Mouse (Mus musculus) liver, embryonic 15.5 days (tissue): Measurements from ENCODE around the gene Nptxr. TPM values are rescaled to one million over a fixed set of nuclear protein-coding genes. Genes with fewer than 3 reads are reported as not detected.

Source experiments
- ATAC-seq: fragments of 200-750 bp; cut with Nextera tagmentation; 2 replicates; pipeline ENCODE4 v1.8.0; 2017; ENCODE audit warnings: moderate number of reproducible peaks, mild to moderate bottlenecking, moderate library complexity; ENCODE audit not compliant: insufficient read depth
- H3K27ac ChIP-seq: fragments of 300-500 bp; sonication (generic); replicated peaks from 2 replicates; pipeline ENCODE4 v1.5.1; 2015; ENCODE audit warnings: mild to moderate bottlenecking, inconsistent platforms
- H3K27me3 ChIP-seq: fragments of 300-500 bp; sonication (generic); 2 replicates; pipeline ENCODE4 v1.6.1; 2015; ENCODE audit warnings: mild to moderate bottlenecking, inconsistent platforms
- H3K36me3 ChIP-seq: fragments of 300-500 bp; sonication (generic); replicated peaks from 2 replicates; pipeline ENCODE4 v1.6.1; 2015; ENCODE audit warnings: moderate library complexity, mild to moderate bottlenecking, inconsistent platforms
- H3K4me1 ChIP-seq: fragments of 300-500 bp; sonication (generic); replicated peaks from 2 replicates; pipeline ENCODE4 v1.6.1; 2015; ENCODE audit warnings: inconsistent platforms
- H3K4me2 ChIP-seq: fragments of 300-500 bp; sonication (generic); 2 replicates; pipeline ENCODE4 v1.6.1; 2015; ENCODE audit warnings: moderate library complexity, mild to moderate bottlenecking, inconsistent platforms
- H3K4me3 ChIP-seq: fragments of 300-500 bp; sonication (generic); replicated peaks from 2 replicates; pipeline ENCODE4 v1.5.1; 2015; ENCODE audit warnings: mild to moderate bottlenecking, inconsistent platforms
- H3K9ac ChIP-seq: fragments of 300-500 bp; sonication (generic); 2 replicates; pipeline ENCODE4 v1.6.1; 2015; ENCODE audit warnings: moderate library complexity, mild to moderate bottlenecking, inconsistent platforms
- H3K9me3 ChIP-seq: fragments of 300-500 bp; sonication (generic); replicated peaks from 2 replicates; pipeline ENCODE4 v1.6.1; 2016; ENCODE audit warnings: inconsistent platforms
- WGBS: fragments of 180-500 bp; shearing (Covaris S2); methylation state at CpG from one replicate; pipeline ENCODE4 v1.1.7; 2015; ENCODE audit warnings: mixed read lengths; ENCODE audit not compliant: insufficient replicate concordance; 5-methylcytosine and 5-hydroxymethylcytosine counted together
- polyA plus RNA-seq: library from polyadenylated mRNA; unstranded; fragments of >200 nt; fragmentation: Nextera tagmentation; extraction: Ambion mirVana; gene quantifications from 2 replicates; pipeline ENCODE4 v1.2.1, GENCODE M21; 2015

Gene Nptxr
- polyA plus RNA-seq, 1 experiment from 2014 or later: 0.08 TPM

DNA sequence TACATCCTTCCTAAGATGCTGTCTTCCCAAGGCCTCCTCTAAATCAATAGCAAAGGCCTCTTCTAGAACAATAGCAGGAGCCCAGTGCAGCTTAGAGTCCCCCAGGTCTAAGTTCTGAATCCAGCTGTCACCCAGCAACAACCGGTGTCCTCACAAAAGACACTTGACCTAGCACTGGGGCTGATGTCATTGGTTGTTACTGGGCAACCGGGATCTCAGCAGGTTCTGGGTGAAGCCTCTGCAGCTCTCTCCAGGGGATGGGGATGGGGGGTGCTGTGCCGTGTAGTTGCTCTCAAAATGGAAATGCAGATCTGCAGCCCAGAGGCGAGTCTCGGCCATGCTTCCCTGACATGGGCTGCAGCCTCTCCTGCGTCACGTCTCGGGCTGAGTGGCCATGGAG lies 16.8 kb downstream of the Nptxr start:
- Histone ChIP-seq H3K27me3 (peaks cover 37% of the 10 kb centered on the region), H3K4me2 (no peak overlapping the region), H3K4me3 (no peak overlapping the region), H3K9me3 (no peaks in the 10 kb centered on the region), H3K27ac (no peak overlapping the region), H3K36me3 (no peaks in the 10 kb centered on the region), H3K9ac (no peak overlapping the region), H3K4me1 (no peaks in the 10 kb centered on the region)
- WGBS: 48% methylated on average over 8 of the region's 8 CpGs
- no peak for ATAC-seq

- H3K4me2 ChIP-seq: no peak overlapping the region
- H3K36me3 ChIP-seq: no peaks in the 10 kb centered on the region
- H3K27ac ChIP-seq: no peak overlapping the region
- H3K9me3 ChIP-seq: no peaks in the 10 kb centered on the region
- 31% methylated on average over 1 of the region's 1 CpGs for WGBS
- no peaks in the 10 kb centered on the region for H3K4me1 ChIP-seq
- no peak for ATAC-seq
- H3K4me3 ChIP-seq: no peak overlapping the region
- H3K9ac ChIP-seq: no peak overlapping the region
- peaks cover 15% of the 10 kb centered on the region for H3K27me3 ChIP-seq
Measured at GRCm38 (mm10) chr15:79785056-79785455, 19.5 kb downstream of the Nptxr start.

- ATAC-seq: no peak
- H3K27me3 ChIP-seq: 0 out of 2 replicates have a peak, but pooled peaks cover 10% of the 10 kb centered on the region
- no peaks in the 10 kb centered on the region for H3K36me3 ChIP-seq
- no peak within 1 kb of the TSS for H3K27ac ChIP-seq
- peaks cover 23% of the 10 kb centered on the region for H3K4me1 ChIP-seq
- H3K9me3 ChIP-seq: no peaks in the 10 kb centered on the region
- no peak within 1 kb of the TSS for H3K9ac ChIP-seq
- H3K4me3 ChIP-seq: no peak within 1 kb of the TSS
- no peak within 1 kb of the TSS for H3K4me2 ChIP-seq
Measured at GRCm38 (mm10) chr15:79777749-79778148, 26.8 kb downstream of the Nptxr start, which contains the start of gene Dnal4. TSS of gene Dnal4 (minus strand) at chr15:79777849.

- WGBS: 52% methylated on average over 7 of the region's 7 CpGs
- H3K27me3 ChIP-seq: 0 out of 2 replicates have a peak, but pooled peaks cover 10% of the 10 kb centered on the region
- no peak for ATAC-seq
- no peaks in the 10 kb centered on the region for H3K9me3 ChIP-seq
- H3K4me3 ChIP-seq: no peak overlapping the region
- no peak overlapping the region for H3K27ac ChIP-seq
- H3K9ac ChIP-seq: no peak overlapping the region
- no peaks in the 10 kb centered on the region for H3K36me3 ChIP-seq
- H3K4me2 ChIP-seq: no peak overlapping the region
- peaks cover 23% of the 10 kb centered on the region for H3K4me1 ChIP-seq
Measured at GRCm38 (mm10) chr15:79775662-79776061, 28.9 kb downstream of the Nptxr start.

GRCm38 (mm10) chr15:79774117-79775027 lies 30.2 kb downstream of the Nptxr start:
- H3K4me2 ChIP-seq: peak overlapping the region; percentile 94
- H3K36me3 ChIP-seq: no peaks in the 10 kb centered on the region
- ATAC-seq: peak; percentile 100
- peaks cover 23% of the 10 kb centered on the region for H3K4me1 ChIP-seq
- H3K9ac ChIP-seq: peak overlapping the region; percentile 69
- no peaks in the 10 kb centered on the region for H3K9me3 ChIP-seq
- H3K4me3 ChIP-seq: peak overlapping the region; percentile 82
- 1% methylated on average over 50 of the region's 50 CpGs for WGBS
- H3K27ac ChIP-seq: peak overlapping the region; percentile 51
- H3K27me3 ChIP-seq: 0 out of 2 replicates have a peak, but pooled peaks cover 10% of the 10 kb centered on the region

GRCm38 (mm10) chr15:79770629-79771240 lies 33.8 kb downstream of the Nptxr start:
- ATAC-seq: no peak
- Histone ChIP-seq H3K4me3 (no peak overlapping the region), H3K27me3 (0 out of 2 replicates have a peak, but pooled peaks cover 3% of the 10 kb centered on the region)

DNA sequence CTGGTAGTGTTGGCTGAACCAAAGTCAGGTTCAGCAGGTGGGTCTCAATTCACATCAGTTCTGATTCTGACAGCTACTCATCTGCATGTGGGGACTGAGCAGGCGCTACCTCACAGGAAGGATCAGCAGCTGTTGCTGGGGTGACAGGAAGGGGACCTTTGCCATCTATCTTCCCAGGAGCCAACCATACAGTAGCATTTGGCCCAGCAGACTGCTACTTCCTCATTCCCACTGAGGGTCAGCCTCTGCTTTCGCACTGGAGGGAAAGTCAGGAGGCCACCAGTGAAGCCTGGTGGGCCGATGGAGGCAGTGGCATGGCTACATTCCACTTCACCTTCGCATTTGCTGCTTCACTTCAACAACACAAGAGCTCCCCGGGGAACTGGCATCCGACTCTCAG lies 36.3 kb downstream of the Nptxr start:
- Histone ChIP-seq H3K4me2 (no peak overlapping the region), H3K4me3 (no peak overlapping the region), H3K9ac (no peak overlapping the region), H3K27me3 (no peaks in the 10 kb centered on the region), H3K27ac (no peak overlapping the region), H3K36me3 (no peaks in the 10 kb centered on the region), H3K4me1 (peaks cover 6% of the 10 kb centered on the region), H3K9me3 (no peaks in the 10 kb centered on the region)
- WGBS: 31% methylated on average over 6 of the region's 6 CpGs
- no peak for ATAC-seq

More at GRCm38 (mm10) chr15:79770629-79771240, 33.8 kb downstream of the Nptxr start:
- Histone ChIP-seq H3K36me3 (no peaks in the 10 kb centered on the region), H3K9ac (no peak overlapping the region), H3K27ac (no peak overlapping the region), H3K4me1 (peaks cover 23% of the 10 kb centered on the region), H3K4me2 (no peak overlapping the region), H3K9me3 (no peaks in the 10 kb centered on the region)
- 73% methylated on average over 21 of the region's 21 CpGs for WGBS

DNA sequence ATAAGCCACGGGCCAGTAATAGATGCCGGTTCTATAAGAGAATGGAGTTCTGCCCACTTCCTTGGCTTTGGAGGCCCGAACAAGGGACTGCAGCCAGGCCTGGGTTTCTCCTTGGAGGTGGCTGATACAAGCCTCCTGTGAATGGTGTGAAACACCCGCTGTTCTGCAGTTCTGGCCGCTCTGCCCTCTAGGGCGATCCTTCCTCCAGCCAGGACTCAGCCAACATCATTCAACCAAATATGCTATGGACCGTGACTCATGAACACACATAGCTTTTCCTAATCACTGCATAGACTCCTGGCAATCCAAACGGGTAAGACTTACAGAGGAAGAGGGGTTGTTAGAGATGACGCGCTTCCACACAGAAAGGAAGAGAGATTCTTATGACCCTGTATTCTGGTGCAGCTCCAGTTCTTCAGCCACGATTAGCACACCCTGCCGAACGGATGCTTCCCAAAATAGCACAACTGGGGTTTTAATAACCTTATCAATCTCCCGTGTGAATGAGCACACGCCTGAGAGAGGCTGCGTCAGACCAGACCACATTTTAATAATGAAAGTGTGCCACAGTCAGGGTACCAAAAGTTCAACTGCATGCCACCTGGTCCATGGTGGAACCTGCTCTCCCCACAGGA lies 37.1 kb downstream of the Nptxr start:
- no peaks in the 10 kb centered on the region for H3K36me3 ChIP-seq
- H3K9me3 ChIP-seq: no peaks in the 10 kb centered on the region
- no peak overlapping the region for H3K9ac ChIP-seq
- no peaks in the 10 kb centered on the region for H3K27me3 ChIP-seq
- no peak for ATAC-seq
- no peak overlapping the region for H3K4me3 ChIP-seq
- H3K4me1 ChIP-seq: no peaks in the 10 kb centered on the region; the same call in 1 of the 2 replicates
- no peak overlapping the region for H3K27ac ChIP-seq
- WGBS: 56% methylated on average over 16 of the region's 16 CpGs
- H3K4me2 ChIP-seq: no peak overlapping the region

DNA sequence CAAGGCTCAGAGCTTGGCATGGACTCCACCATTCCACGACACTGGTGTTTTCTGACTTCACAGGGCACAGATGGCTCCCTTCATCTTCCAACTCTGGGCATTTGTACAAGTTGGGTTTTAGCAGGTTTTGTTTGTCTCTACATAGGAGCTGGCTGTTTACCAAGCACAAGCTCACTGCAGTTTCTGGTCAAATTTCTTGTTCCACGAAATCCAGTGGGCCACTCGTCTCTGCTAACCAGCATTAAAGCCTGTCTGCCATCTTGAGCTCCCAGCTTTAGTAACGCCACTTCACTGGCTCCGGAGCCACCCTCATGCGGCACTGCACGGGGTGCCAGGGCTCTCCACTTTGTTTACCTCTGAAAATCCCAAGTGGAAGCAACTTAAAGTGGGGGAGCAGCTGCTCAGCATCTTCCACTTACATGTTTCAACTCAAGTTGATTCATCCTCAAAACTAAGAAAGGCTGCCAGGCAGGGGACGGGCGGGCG lies 37.9 kb downstream of the Nptxr start:
- WGBS: 73% methylated on average over 10 of the region's 10 CpGs

DNA sequence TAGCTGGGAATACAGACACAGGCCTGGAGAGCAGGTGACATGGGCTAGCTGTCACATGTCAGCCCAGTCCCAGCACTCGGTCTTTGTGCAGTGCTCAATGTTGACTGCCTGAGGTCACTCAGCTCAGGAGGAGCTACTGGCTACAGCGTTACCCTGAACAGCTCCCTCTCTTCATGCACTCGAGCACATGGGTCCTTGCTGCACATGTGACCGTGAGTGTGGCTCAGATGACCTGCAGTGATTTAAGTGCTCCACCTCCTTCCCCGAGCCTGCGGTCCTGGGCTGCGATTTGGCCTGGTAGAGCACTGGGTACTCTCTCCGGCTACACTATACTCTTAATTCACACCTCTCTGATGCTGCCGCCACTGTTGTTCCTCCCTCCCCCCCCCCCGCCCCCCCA lies 38.4 kb downstream of the Nptxr start:
- Histone ChIP-seq H3K4me3 (no peak overlapping the region), H3K4me1 (no peaks in the 10 kb centered on the region; the same call in 1 of the 2 replicates), H3K9me3 (no peaks in the 10 kb centered on the region), H3K27me3 (no peaks in the 10 kb centered on the region), H3K9ac (no peak overlapping the region), H3K4me2 (no peak overlapping the region), H3K27ac (no peak overlapping the region), H3K36me3 (no peaks in the 10 kb centered on the region)
- 59% methylated on average over 10 of the region's 10 CpGs for WGBS
- no peak for ATAC-seq

More for the DNA sequence above, 37.9 kb downstream of the Nptxr start:
- ATAC-seq: no peak
- Histone ChIP-seq H3K27ac (no peak overlapping the region), H3K27me3 (no peaks in the 10 kb centered on the region), H3K4me3 (no peak overlapping the region), H3K36me3 (no peaks in the 10 kb centered on the region), H3K4me2 (no peak overlapping the region), H3K9me3 (no peaks in the 10 kb centered on the region), H3K9ac (no peak overlapping the region), H3K4me1 (no peaks in the 10 kb centered on the region; the same call in 1 of the 2 replicates)

DNA sequence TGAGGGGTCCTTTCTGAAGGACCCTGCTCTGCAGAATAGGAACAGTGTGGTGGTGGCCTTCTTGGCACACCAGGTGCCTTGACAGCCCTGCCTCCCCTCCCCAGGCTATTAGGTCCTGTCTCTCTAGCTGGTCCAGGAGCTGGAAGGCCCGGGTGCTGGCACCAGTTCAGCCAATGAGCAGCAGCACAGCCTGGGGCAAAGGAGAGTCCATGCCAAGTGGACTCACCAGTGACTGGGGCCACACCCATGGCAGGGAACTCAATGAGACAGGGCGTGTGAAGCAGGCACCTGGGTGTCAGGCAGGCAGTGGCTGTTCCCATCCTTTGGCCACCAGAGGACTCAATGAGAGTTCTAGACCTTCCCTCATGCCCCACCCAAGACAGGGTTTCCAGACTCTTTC lies 39.2 kb downstream of the Nptxr start:
- Histone ChIP-seq H3K4me1 (no peaks in the 10 kb centered on the region; the same call in 1 of the 2 replicates), H3K36me3 (no peaks in the 10 kb centered on the region), H3K9ac (no peak overlapping the region), H3K4me2 (no peak overlapping the region), H3K9me3 (no peaks in the 10 kb centered on the region), H3K27ac (no peak overlapping the region), H3K27me3 (no peaks in the 10 kb centered on the region), H3K4me3 (no peak overlapping the region)
- ATAC-seq: no peak
- WGBS: 55% methylated on average over 2 of the region's 2 CpGs
